Mouse (Mus musculus) midbrain, embryonic 14.5 days (tissue): ENCODE data around the gene Impad1. TPM values are rescaled to one million over a fixed set of nuclear protein-coding genes. Genes with fewer than 3 reads are reported as not detected.

ENCODE experiments used
- ATAC-seq: fragments of 200-750 bp; cut with Nextera tagmentation; 2 replicates; pipeline ENCODE4 v1.8.0; 2017; ENCODE audit warnings: moderate number of reproducible peaks, moderate library complexity; ENCODE audit not compliant: low FRiP score, low TSS enrichment
- DNase-seq: peaks from one replicate; pipeline ENCODE4 v3.0.0-alpha.2; 2015
- H3K27ac ChIP-seq: fragments of 300-500 bp; sonication (generic); replicated peaks from 2 replicates; pipeline ENCODE4 v1.5.1; 2014; ENCODE audit warnings: mild to moderate bottlenecking, low read depth, low read length, moderate library complexity
- H3K27me3 ChIP-seq: fragments of 300-500 bp; sonication (generic); 2 replicates; pipeline ENCODE4 v1.6.1; 2014; ENCODE audit warnings: low read length, control low read depth, mixed read lengths; ENCODE audit not compliant: control insufficient read depth, insufficient read depth
- H3K36me3 ChIP-seq: fragments of 300-500 bp; sonication (generic); 2 replicates; pipeline ENCODE4 v1.6.1; 2014; ENCODE audit warnings: low read length, control low read depth; ENCODE audit not compliant: control insufficient read depth, insufficient read depth
- H3K4me1 ChIP-seq: fragments of 300-500 bp; sonication (generic); 2 replicates; pipeline ENCODE4 v1.6.1; 2014; ENCODE audit warnings: mild to moderate bottlenecking, antibody characterized with exemption, low read length, control low read depth; ENCODE audit not compliant: control insufficient read depth, insufficient read depth
- H3K4me2 ChIP-seq: fragments of 300-500 bp; sonication (generic); 2 replicates; pipeline ENCODE4 v1.6.1; 2014; ENCODE audit warnings: mild to moderate bottlenecking, low read length, moderate library complexity
- H3K4me3 ChIP-seq: fragments of 300-500 bp; sonication (generic); replicated peaks from 2 replicates; pipeline ENCODE4 v1.5.1; 2014; ENCODE audit warnings: low read depth, low read length
- H3K9ac ChIP-seq: fragments of 300-500 bp; sonication (generic); replicated peaks from 2 replicates; pipeline ENCODE4 v1.6.1; 2014; ENCODE audit warnings: mild to moderate bottlenecking, low read length, moderate library complexity
- H3K9me3 ChIP-seq: fragments of 300-500 bp; sonication (generic); 2 replicates; pipeline ENCODE4 v1.6.1; 2016; ENCODE audit warnings: low read length, control low read depth, mixed read lengths; ENCODE audit not compliant: control insufficient read depth
- WGBS: fragments of 180-500 bp; shearing (Covaris S2); extraction: QIAGEN DNeasy Blood & Tissue Kit; methylation state at CpG from one replicate; pipeline ENCODE4 v1.1.7; 2014; 5-methylcytosine and 5-hydroxymethylcytosine counted together
- polyA plus RNA-seq: library from polyadenylated mRNA; unstranded; fragments of >200 nt; fragmentation: Nextera tagmentation; extraction: Ambion mirVana; gene quantifications from 2 replicates; pipeline ENCODE4 v1.2.1, GENCODE M21; 2014

Gene Impad1
- polyA plus RNA-seq, result 55.4 and 56.0 TPM in 2 replicates

DNA sequence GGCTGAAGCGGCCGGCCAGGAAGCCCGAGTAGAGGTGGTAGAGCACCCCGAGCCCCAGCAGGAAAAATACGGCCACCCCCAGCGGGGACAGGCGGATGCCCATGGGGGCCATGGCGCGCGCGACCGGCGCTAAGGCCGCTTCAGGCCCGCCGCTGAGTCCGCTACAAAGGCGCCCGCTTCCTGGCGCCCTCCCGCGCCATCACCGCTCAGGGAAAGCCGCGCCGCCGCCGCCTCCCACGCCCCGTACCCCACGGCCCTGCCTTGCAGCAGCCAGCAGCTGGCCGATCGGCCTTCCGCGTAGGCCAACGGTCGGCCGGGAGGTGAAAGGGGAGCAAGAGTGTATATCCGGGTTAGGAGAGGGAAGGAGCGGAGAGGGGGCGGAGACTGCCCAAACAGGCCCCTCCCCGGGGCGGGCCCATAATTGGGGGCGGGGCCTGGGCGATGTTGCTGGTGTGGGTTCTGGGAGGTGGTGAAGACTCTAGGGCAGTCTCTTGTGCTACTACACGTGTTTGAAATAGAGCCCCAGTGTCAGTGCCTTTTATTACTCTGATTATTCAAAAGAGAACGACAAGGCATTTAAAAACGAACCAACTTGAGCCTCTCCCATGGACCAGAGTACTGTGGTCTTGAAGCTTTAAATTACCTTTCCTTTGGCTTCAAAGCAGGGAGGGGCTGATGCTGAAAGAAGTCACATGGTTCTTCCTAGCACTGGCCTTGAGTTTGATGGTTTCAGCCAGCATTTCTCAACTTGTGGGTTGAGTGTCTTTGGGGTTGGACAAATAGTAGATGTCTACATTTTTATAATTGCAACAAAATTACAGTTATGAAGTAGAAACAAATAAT, at the start of gene Impad1:
Gene Impad1 (minus strand): TSS at position 364 of the 843 bp plus-strand sequence.
- Histone ChIP-seq H3K4me1 (peaks cover 23% of the 10 kb centered on the region), H3K4me3 (peak within 1 kb of the TSS; percentile 99), H3K4me2 (peak within 1 kb of the TSS; percentile 69), H3K9me3 (no peaks in the 10 kb centered on the region), H3K9ac (peak within 1 kb of the TSS; percentile 97), H3K27me3 (no peaks in the 10 kb centered on the region), H3K36me3 (no peaks in the 10 kb centered on the region), H3K27ac (peak within 1 kb of the TSS; percentile 88)
- ATAC-seq (peak; percentile 97), DNase-seq (peak; percentile 89)
- WGBS, result under 1% methylated on average over 47 of the region's 48 CpGs

- Histone ChIP-seq H3K4me2 (no peak overlapping the region), H3K9ac (no peak overlapping the region), H3K27me3 (no peaks in the 10 kb centered on the region), H3K4me1 (no peaks in the 10 kb centered on the region), H3K9me3 (no peaks in the 10 kb centered on the region), H3K36me3 (no peaks in the 10 kb centered on the region), H3K27ac (no peak overlapping the region), H3K4me3 (no peak overlapping the region)
- ATAC-seq (no peak), DNase-seq (no peak)
- 49% methylated on average over 1 of the region's 1 CpGs for WGBS
Observed at GRCm38 (mm10) chr4:4840145-4840544, 47.0 kb upstream of the Impad1 start.

DNA sequence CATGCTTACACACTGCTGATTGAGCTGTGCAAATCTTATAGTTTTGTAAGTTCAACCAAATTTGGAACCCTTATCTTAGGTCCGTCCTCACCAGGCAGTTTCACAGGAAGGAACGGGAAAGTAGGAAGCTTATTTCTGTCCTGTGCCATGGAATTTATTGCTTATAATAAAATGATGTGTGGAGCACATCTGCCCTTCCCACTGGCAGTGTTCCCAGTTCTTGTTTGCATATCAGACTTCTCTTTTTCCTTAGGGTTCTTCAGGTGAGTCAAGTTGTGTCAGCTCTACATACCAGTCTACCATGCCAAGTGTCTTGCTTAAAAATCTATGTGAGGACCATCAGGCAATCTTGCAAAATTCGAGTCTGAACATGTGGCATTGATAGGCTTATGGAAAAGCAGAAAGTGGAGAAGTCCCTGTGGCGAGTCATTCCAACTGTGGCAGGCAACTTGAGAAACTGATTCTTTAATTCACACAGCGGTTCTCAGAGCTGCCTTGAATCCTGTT, 40.7 kb upstream of the Impad1 start:
- no peaks in the 10 kb centered on the region for H3K4me1 ChIP-seq
- ATAC-seq (no peak), DNase-seq (no peak)
- no peak overlapping the region for H3K27ac ChIP-seq
- no peaks in the 10 kb centered on the region for H3K9me3 ChIP-seq
- 82% methylated on average over 5 of the region's 5 CpGs for WGBS
- no peak overlapping the region for H3K9ac ChIP-seq
- H3K4me3 ChIP-seq, result no peak overlapping the region
- H3K36me3 ChIP-seq, result no peaks in the 10 kb centered on the region
- no peak overlapping the region for H3K4me2 ChIP-seq
- no peaks in the 10 kb centered on the region for H3K27me3 ChIP-seq

DNA sequence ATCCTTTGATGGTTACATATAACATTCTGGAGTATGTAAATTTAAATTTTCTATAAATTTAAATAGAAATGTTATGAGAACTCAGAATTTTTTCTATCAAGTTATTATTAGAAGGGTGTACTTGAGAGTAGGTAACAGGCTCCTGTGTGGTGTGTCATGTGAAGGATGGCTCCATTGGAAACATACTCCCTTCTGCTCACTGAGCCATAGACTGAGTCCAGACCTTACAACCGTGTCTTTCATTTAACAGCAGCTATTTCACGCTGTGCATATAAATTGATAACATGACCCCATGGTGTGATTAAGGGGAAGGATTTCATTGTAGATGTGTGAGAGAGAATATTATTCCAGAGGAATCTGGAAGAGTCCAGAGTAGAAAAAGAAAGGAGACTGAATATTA, 35.0 kb upstream of the Impad1 start:
- Histone ChIP-seq H3K27ac (no peak overlapping the region), H3K4me1 (no peaks in the 10 kb centered on the region), H3K36me3 (no peaks in the 10 kb centered on the region), H3K9me3 (no peaks in the 10 kb centered on the region), H3K27me3 (no peaks in the 10 kb centered on the region), H3K4me3 (no peak overlapping the region), H3K9ac (no peak overlapping the region), H3K4me2 (no peak overlapping the region)
- ATAC-seq (no peak), DNase-seq (no peak)
- WGBS, result 40% methylated on average over 2 of the region's 2 CpGs

DNA sequence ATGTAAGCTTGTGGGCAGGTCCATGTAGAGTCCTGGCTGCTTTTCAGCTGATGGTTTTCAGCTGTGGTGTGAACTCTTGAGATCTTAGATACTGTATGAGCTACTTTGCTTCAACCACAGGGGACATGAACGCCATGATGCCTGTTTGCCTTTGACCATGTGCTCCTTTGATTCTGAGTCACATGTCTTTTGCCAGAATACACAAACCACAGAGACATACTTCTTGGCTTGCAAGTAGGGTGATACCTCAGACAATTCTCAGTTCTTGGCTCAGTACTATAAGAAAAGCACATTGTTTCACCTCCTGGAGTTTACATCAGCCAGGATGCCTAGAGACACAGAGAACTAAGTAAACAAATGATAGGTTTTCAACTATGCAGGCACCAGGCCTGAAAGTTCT, 29.0 kb upstream of the Impad1 start:
- 79% methylated on average over 1 of the region's 1 CpGs for WGBS
- Histone ChIP-seq H3K4me2 (no peak overlapping the region), H3K4me3 (no peak overlapping the region), H3K27ac (no peak overlapping the region), H3K4me1 (no peaks in the 10 kb centered on the region), H3K9me3 (no peaks in the 10 kb centered on the region), H3K9ac (no peak overlapping the region), H3K27me3 (no peaks in the 10 kb centered on the region), H3K36me3 (no peaks in the 10 kb centered on the region)
- DNase-seq (no peak), ATAC-seq (no peak)

- Histone ChIP-seq H3K27ac (peak overlapping the region; percentile 88), H3K4me2 (peak overlapping the region; percentile 69), H3K36me3 (no peaks in the 10 kb centered on the region), H3K4me1 (peaks cover 23% of the 10 kb centered on the region), H3K27me3 (no peaks in the 10 kb centered on the region), H3K9ac (peak overlapping the region; percentile 97), H3K4me3 (peak overlapping the region; percentile 99), H3K9me3 (no peaks in the 10 kb centered on the region)
- ATAC-seq (peak; percentile 77), DNase-seq (peak; percentile 69)
- WGBS, result under 1% methylated on average over 61 of the region's 61 CpGs
Observed at GRCm38 (mm10) chr4:4792141-4792991, 789 bp downstream of the Impad1 start.

DNA sequence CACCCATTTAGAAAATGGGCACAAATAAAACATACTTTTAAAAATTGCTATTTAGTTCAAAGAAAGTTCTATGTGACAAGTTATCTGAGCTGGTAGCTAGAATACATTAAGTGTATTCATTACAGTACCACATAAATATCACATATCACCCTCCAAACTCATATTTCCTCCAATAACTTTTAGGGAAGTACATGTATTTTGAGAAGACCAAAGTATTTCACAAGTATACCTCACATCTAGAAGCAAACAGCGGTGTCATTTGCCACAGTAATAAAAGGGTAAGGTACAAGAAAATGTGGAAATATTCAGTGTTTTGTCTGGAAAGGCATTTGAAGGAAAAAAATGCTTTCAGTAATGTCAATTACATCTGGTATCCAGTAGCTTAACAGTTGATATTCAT, 2.0 kb downstream of the Impad1 start:
- peak overlapping the region; percentile 69 for H3K4me2 ChIP-seq
- DNase-seq (no peak), ATAC-seq (no peak)
- H3K9me3 ChIP-seq, result no peaks in the 10 kb centered on the region
- H3K27ac ChIP-seq, result no peak overlapping the region
- peak overlapping the region; percentile 97; the same call in 1 of the 2 replicates for H3K9ac ChIP-seq
- H3K4me1 ChIP-seq, result peaks cover 23% of the 10 kb centered on the region
- H3K27me3 ChIP-seq, result no peaks in the 10 kb centered on the region
- peak overlapping the region; percentile 99 for H3K4me3 ChIP-seq
- no peaks in the 10 kb centered on the region for H3K36me3 ChIP-seq
- 94% methylated on average over 1 of the region's 1 CpGs for WGBS

DNA sequence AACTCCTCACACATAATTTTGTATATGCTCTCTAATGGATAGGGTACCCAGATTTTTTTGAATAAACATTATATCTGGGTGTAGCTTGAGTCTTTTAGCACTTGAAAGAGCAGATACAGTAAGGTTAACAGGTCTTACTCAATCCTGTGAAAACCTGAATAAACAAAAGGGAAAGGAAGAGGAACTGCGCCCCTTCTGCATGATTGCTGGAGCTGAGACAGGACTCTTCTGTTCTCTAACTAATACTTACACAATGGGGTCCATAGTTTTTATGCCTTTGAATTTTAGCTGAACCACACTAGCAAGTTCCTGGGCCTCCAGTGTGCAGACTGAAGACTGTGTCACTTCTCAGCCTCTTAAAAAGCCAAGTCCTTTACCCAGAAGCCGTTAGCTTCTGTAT, 8.0 kb downstream of the Impad1 start:
- 95% methylated on average over 2 of the region's 2 CpGs for WGBS
- DNase-seq (no peak), ATAC-seq (no peak)
- no peak overlapping the region for H3K4me2 ChIP-seq
- no peak overlapping the region for H3K27ac ChIP-seq
- H3K9me3 ChIP-seq, result peaks cover 7% of the 10 kb centered on the region; the same call in 1 of the 2 replicates
- H3K4me3 ChIP-seq, result no peak overlapping the region
- peaks cover 5% of the 10 kb centered on the region; the same call in 1 of the 2 replicates for H3K4me1 ChIP-seq
- H3K9ac ChIP-seq, result no peak overlapping the region
- no peaks in the 10 kb centered on the region for H3K36me3 ChIP-seq
- H3K27me3 ChIP-seq, result no peaks in the 10 kb centered on the region
